Mouse (Mus musculus) thymus, adult 2 months (tissue): ENCODE measurements around the gene Agbl4.
A peak's percentile ranks its signal among the peaks of the same experiment; 100 is the strongest.

Experiments
- CTCF ChIP-seq: fragments of 200-500 bp; IDR thresholded peaks from 2 replicates; pipeline ENCODE4 v1.5.1; 2012; ENCODE audit warnings: mild to moderate bottlenecking, control low read depth, low read length, moderate library complexity, borderline replicate concordance; ENCODE audit not compliant: control insufficient read depth, poor library complexity, insufficient read depth; ENCODE audit errors: extremely low read depth
- POLR2A ChIP-seq: fragments of 200-500 bp; IDR thresholded peaks from 2 replicates; pipeline ENCODE4 v1.6.1; 2012; ENCODE audit warnings: mild to moderate bottlenecking, low read length, control low read depth, moderate library complexity; ENCODE audit not compliant: control insufficient read depth, poor library complexity, insufficient read depth; ENCODE audit errors: extremely low read depth

- TF ChIP-seq POLR2A (no peak), CTCF (peak; percentile 83)
Observed at GRCm38 (mm10) chr4:111626118-111626830, 1228.8 kb downstream of the Agbl4 start.
